Mouse (Mus musculus) limb, embryonic 14.5 days (tissue): Measurements from ENCODE around the gene Tlk2. TPM values are rescaled to one million over a fixed set of nuclear protein-coding genes. Genes with fewer than 3 reads are reported as not detected.
A peak's percentile ranks its signal among the peaks of the same experiment; 100 is the strongest.

Source experiments
- ATAC-seq: fragments of 200-750 bp; cut with Nextera tagmentation; 2 replicates; pipeline ENCODE4 v1.8.0; 2017; ENCODE audit warnings: low read depth, moderate number of reproducible peaks, moderate TSS enrichment; ENCODE audit not compliant: low FRiP score
- DNase-seq: peaks from one replicate; pipeline ENCODE4 v3.0.0-alpha.2; 2015; ENCODE audit warnings: low spot score
- H3K27ac ChIP-seq: fragments of 300-500 bp; sonication (generic); replicated peaks from 2 replicates; pipeline ENCODE4 v1.5.1; 2014; ENCODE audit warnings: low read depth, mild to moderate bottlenecking, low read length, moderate library complexity, mixed read lengths
- H3K27me3 ChIP-seq: fragments of 300-500 bp; sonication (generic); 2 replicates; pipeline ENCODE4 v1.6.1; 2014; ENCODE audit warnings: low read length, mixed read lengths; ENCODE audit not compliant: control insufficient read depth, insufficient read depth
- H3K36me3 ChIP-seq: fragments of 300-500 bp; sonication (generic); 2 replicates; pipeline ENCODE4 v1.6.1; 2014; ENCODE audit warnings: mild to moderate bottlenecking, low read length, moderate library complexity, mixed read lengths; ENCODE audit not compliant: control insufficient read depth, insufficient read depth
- H3K4me1 ChIP-seq: fragments of 300-500 bp; sonication (generic); 2 replicates; pipeline ENCODE4 v1.6.1; 2014; ENCODE audit warnings: antibody characterized with exemption, low read length, mixed read lengths; ENCODE audit not compliant: control insufficient read depth, insufficient read depth
- H3K4me2 ChIP-seq: fragments of 300-500 bp; sonication (generic); replicated peaks from 2 replicates; pipeline ENCODE4 v1.6.1; 2014; ENCODE audit warnings: low read depth, mild to moderate bottlenecking, low read length, moderate library complexity; ENCODE audit not compliant: severe bottlenecking
- H3K4me3 ChIP-seq: fragments of 300-500 bp; sonication (generic); replicated peaks from 2 replicates; pipeline ENCODE4 v1.5.1; 2014; ENCODE audit warnings: low read length
- H3K9ac ChIP-seq: fragments of 300-500 bp; sonication (generic); 2 replicates; pipeline ENCODE4 v1.6.1; 2014; ENCODE audit warnings: mild to moderate bottlenecking, low read depth, low read length, moderate library complexity; ENCODE audit not compliant: severe bottlenecking
- H3K9me3 ChIP-seq: fragments of 300-500 bp; sonication (generic); 2 replicates; pipeline ENCODE4 v1.6.1; 2016; ENCODE audit warnings: low read length; ENCODE audit not compliant: control insufficient read depth
- POLR2A ChIP-seq: fragments of 200-500 bp; IDR thresholded peaks from 2 replicates; pipeline ENCODE4 v1.8.0; 2012; ENCODE audit warnings: inconsistent platforms, mild to moderate bottlenecking, moderate library complexity, borderline replicate concordance; ENCODE audit not compliant: insufficient read depth, insufficient read length; ENCODE audit errors: extremely low read depth
- WGBS: fragments of 180-500 bp; shearing (Covaris S2); extraction: QIAGEN DNeasy Blood & Tissue Kit; methylation state at CpG from one replicate; pipeline ENCODE4 v1.1.7; 2014; 5-methylcytosine and 5-hydroxymethylcytosine counted together
- polyA plus RNA-seq, 2 experiments: library from polyadenylated mRNA; depleted of rRNA in 1 of 2; stranded (reverse) in 1 of 2; unstranded in 1 of 2; fragments of >200 nt; fragmentation: Nextera tagmentation in 1 of 2; extraction: Ambion mirVana in 1 of 2; gene quantifications; 2 replicates each; pipeline versions ENCODE4 v1.2.1 to v1.2.3; 2012 to 2014

The Tlk2 gene
- polyA plus RNA-seq, 2 experiments, result 27.8 to 49.9 TPM

DNA sequence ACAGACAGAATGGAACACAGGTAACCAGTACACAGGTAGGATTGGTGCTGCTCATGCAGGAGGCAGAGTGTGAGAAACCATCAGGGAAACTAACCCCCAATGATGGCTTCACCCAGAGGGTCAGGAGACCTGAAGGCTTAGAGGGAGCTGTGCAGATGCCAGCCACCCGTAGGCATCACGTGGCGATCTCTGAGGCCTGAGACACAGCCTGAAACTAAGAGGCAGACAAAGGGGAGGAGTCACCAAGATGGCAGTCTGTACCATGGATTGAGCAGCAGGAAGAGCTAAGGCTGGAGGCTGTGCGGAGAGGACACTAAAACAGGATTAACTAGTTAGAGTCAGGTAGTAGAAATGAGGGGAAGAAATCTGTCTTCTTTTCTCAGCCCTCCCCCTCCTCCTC lies 27.9 kb upstream of the Tlk2 start:
- no peak overlapping the region for H3K27ac ChIP-seq
- no peak overlapping the region for H3K9ac ChIP-seq
- DNase-seq, result no peak
- H3K36me3 ChIP-seq, result no peaks in the 10 kb centered on the region
- no peaks in the 10 kb centered on the region for H3K9me3 ChIP-seq
- H3K4me3 ChIP-seq, result no peak overlapping the region
- no peak overlapping the region for H3K4me2 ChIP-seq
- no peak for TF ChIP-seq POLR2A
- ATAC-seq, result no peak
- H3K4me1 ChIP-seq, result peaks cover 18% of the 10 kb centered on the region
- no peaks in the 10 kb centered on the region; the same call in 1 of the 2 replicates for H3K27me3 ChIP-seq
- 49% methylated on average over 4 of the region's 4 CpGs for WGBS

GRCm38 (mm10) chr11:105151226-105152016 lies 27.2 kb upstream of the Tlk2 start:
- H3K27me3 ChIP-seq, result no peaks in the 10 kb centered on the region; the same call in 1 of the 2 replicates
- ATAC-seq (peak; percentile 70; the same call in 1 of the 2 replicates), DNase-seq (peak; percentile 8)
- H3K27ac ChIP-seq, result no peak overlapping the region
- no peak overlapping the region for H3K9ac ChIP-seq
- H3K9me3 ChIP-seq, result no peaks in the 10 kb centered on the region
- H3K4me2 ChIP-seq, result peak overlapping the region; percentile 23
- TF ChIP-seq POLR2A, result no peak
- no peak overlapping the region for H3K4me3 ChIP-seq
- 15% methylated on average over 16 of the region's 19 CpGs for WGBS
- peaks cover 18% of the 10 kb centered on the region for H3K4me1 ChIP-seq
- H3K36me3 ChIP-seq, result no peaks in the 10 kb centered on the region

DNA sequence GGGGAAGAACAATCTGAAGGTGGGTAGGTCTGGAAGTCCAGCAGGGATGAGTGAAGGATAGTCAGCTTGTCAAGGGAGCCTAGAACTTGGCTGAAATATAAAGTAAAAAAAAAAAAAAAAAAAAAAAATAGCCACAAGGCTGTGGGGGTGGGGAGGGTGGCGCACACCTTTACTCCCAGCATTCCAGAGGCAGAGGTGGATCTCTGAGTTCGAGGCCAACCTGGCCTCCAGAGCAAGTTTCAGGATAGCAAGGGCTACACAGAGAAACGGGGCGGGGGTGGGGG lies 26.6 kb upstream of the Tlk2 start:
- no peak for TF ChIP-seq POLR2A
- H3K9me3 ChIP-seq, result no peaks in the 10 kb centered on the region
- H3K4me1 ChIP-seq, result peaks cover 18% of the 10 kb centered on the region
- no peak for DNase-seq
- no peaks in the 10 kb centered on the region; the same call in 1 of the 2 replicates for H3K27me3 ChIP-seq
- ATAC-seq, result no peak
- no peak overlapping the region for H3K4me3 ChIP-seq
- H3K36me3 ChIP-seq, result no peaks in the 10 kb centered on the region
- H3K4me2 ChIP-seq, result no peak overlapping the region
- H3K27ac ChIP-seq, result no peak overlapping the region
- no CpG with 5 or more reads among the region's 4 CpGs for WGBS
- no peak overlapping the region for H3K9ac ChIP-seq

DNA sequence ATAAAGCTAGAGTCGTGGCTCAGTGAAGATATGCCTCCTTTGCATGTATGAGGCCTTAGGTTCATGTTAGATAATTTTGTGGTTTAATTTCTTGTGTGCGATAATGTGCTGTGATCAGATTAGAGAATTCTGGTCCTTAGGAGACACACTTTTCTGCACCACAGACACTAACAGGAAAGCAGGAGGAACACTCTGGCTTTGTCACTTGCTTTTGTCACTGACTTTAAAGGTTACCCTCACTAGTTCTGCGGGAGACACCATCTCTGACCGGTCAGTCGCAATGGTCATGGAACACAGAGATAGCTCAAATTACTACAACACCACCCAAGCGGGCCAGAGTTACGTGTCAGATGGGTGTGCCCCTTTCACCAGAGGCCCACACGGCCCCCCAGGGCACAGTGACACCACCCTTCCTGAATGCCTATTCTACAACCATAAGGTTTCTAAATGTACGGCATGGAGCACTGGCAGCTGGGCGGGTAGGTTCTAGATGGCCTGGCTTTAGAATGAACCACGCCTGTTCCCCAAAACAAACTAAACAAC lies 26.2 kb upstream of the Tlk2 start:
- Histone ChIP-seq H3K4me2 (no peak overlapping the region), H3K36me3 (no peaks in the 10 kb centered on the region), H3K9ac (no peak overlapping the region), H3K27me3 (no peaks in the 10 kb centered on the region; the same call in 1 of the 2 replicates), H3K4me1 (peaks cover 18% of the 10 kb centered on the region), H3K9me3 (no peaks in the 10 kb centered on the region), H3K27ac (no peak overlapping the region), H3K4me3 (no peak overlapping the region)
- no peak for DNase-seq
- WGBS, result 51% methylated on average over 11 of the region's 11 CpGs
- TF ChIP-seq POLR2A, result no peak
- no peak for ATAC-seq

GRCm38 (mm10) chr11:105153068-105153833 lies 25.4 kb upstream of the Tlk2 start:
- 12% methylated on average over 12 of the region's 12 CpGs for WGBS
- peaks cover 18% of the 10 kb centered on the region for H3K4me1 ChIP-seq
- no peaks in the 10 kb centered on the region for H3K9me3 ChIP-seq
- H3K27me3 ChIP-seq, result no peaks in the 10 kb centered on the region; the same call in 1 of the 2 replicates
- H3K36me3 ChIP-seq, result no peaks in the 10 kb centered on the region
- H3K4me2 ChIP-seq, result no peak overlapping the region
- H3K9ac ChIP-seq, result no peak overlapping the region
- TF ChIP-seq POLR2A, result no peak
- ATAC-seq (no peak), DNase-seq (peak; percentile 7)
- no peak overlapping the region for H3K4me3 ChIP-seq
- no peak overlapping the region for H3K27ac ChIP-seq
